Mouse (Mus musculus) retina, embryonic 14.5 days (tissue): ENCODE data around the gene BC107364.
"Not testable (repeated sequence)": the region's sequence is repeated elsewhere in the genome, so short reads cannot be mapped to it uniquely, and the experiment has no call there.

Experiments
- DNase-seq: peaks from one replicate; pipeline ENCODE4 v3.0.0-alpha.2; 2015; ENCODE audit warnings: low spot score

Gene BC107364

GRCm38 (mm10) chr3:96451181-96451737 is 847 bp downstream of the BC107364 start:
- not testable (repeated sequence) for DNase-seq

GRCm38 (mm10) chr3:96450586-96450896 is 1.6 kb downstream of the BC107364 start:
- DNase-seq: not testable (repeated sequence)

- not testable (repeated sequence) for DNase-seq
Observed at GRCm38 (mm10) chr3:96449762-96450585, 2.1 kb downstream of the BC107364 start.

- no peak for DNase-seq
Observed at GRCm38 (mm10) chr3:96445436-96445835, 6.7 kb downstream of the BC107364 start.

GRCm38 (mm10) chr3:96440578-96440977 is 11.5 kb downstream of the BC107364 start:
- DNase-seq: peak; percentile 92

GRCm38 (mm10) chr3:96435557-96436091 is 16.5 kb downstream of the BC107364 start:
- peak; percentile 48 for DNase-seq

GRCm38 (mm10) chr3:96432207-96432606 is 19.9 kb downstream of the BC107364 start:
- no peak for DNase-seq

GRCm38 (mm10) chr3:96429819-96430132 is 22.3 kb downstream of the BC107364 start:
- no peak for DNase-seq

GRCm38 (mm10) chr3:96428941-96429818 is 22.9 kb downstream of the BC107364 start:
- no peak for DNase-seq

GRCm38 (mm10) chr3:96427761-96428462 is 24.2 kb downstream of the BC107364 start:
- no peak for DNase-seq

GRCm38 (mm10) chr3:96427311-96427710 is 24.8 kb downstream of the BC107364 start:
- no peak for DNase-seq

- no peak for DNase-seq
Observed at GRCm38 (mm10) chr3:96426268-96426667, 25.8 kb downstream of the BC107364 start.

GRCm38 (mm10) chr3:96424447-96424846 is 27.7 kb downstream of the BC107364 start:
- DNase-seq: not testable (repeated sequence)

GRCm38 (mm10) chr3:96423889-96424288 is 28.2 kb downstream of the BC107364 start:
- no peak for DNase-seq

GRCm38 (mm10) chr3:96420796-96421195 is 31.3 kb downstream of the BC107364 start:
- DNase-seq: no peak

- not testable (repeated sequence) for DNase-seq
Observed at GRCm38 (mm10) chr3:96418902-96419301, 33.2 kb downstream of the BC107364 start.

GRCm38 (mm10) chr3:96417850-96418815 is 34.0 kb downstream of the BC107364 start:
- no peak for DNase-seq

GRCm38 (mm10) chr3:96416595-96416994 is 35.5 kb downstream of the BC107364 start:
- DNase-seq: no peak

- no peak for DNase-seq
Observed at GRCm38 (mm10) chr3:96416056-96416455, 36.0 kb downstream of the BC107364 start.

- no peak for DNase-seq
Observed at GRCm38 (mm10) chr3:96414951-96415327, 37.2 kb downstream of the BC107364 start.
